Mouse (Mus musculus) cortical plate, adult 2 months (tissue): ENCODE measurements around the gene Krt73. TPM values are rescaled to one million over a fixed set of nuclear protein-coding genes. Genes with fewer than 3 reads are reported as not detected.

Source experiments
- H3K27ac ChIP-seq: fragments of 200-500 bp; 2 replicates; pipeline ENCODE4 v1.5.1; 2012; ENCODE audit warnings: low read length, control low read depth, inconsistent platforms; ENCODE audit not compliant: insufficient read depth
- H3K4me1 ChIP-seq: fragments of 200-500 bp; 2 replicates; pipeline ENCODE4 v1.6.1; 2011; ENCODE audit warnings: low read length; ENCODE audit not compliant: control insufficient read depth, insufficient read depth
- H3K4me3 ChIP-seq: fragments of 200-500 bp; 2 replicates; pipeline ENCODE4 v1.5.1; 2011; ENCODE audit warnings: mild to moderate bottlenecking, low read length, control low read depth; ENCODE audit not compliant: insufficient read depth
- CTCF ChIP-seq: fragments of 200-500 bp; IDR thresholded peaks from 2 replicates; pipeline ENCODE4 v1.5.1; 2011; ENCODE audit warnings: mild to moderate bottlenecking, control low read depth, low read length; ENCODE audit not compliant: insufficient read depth; ENCODE audit errors: extremely low read depth
- POLR2A ChIP-seq: fragments of 200-500 bp; IDR thresholded peaks from 2 replicates; pipeline ENCODE4 v1.6.1; 2011; ENCODE audit warnings: mild to moderate bottlenecking, low read length, control low read depth; ENCODE audit not compliant: insufficient read depth; ENCODE audit errors: extremely low read depth
- polyA plus RNA-seq: library from polyadenylated mRNA; depleted of rRNA; stranded (reverse); fragments of >200 nt; gene quantifications from 2 replicates; pipeline ENCODE4 v1.2.3, GENCODE M21; 2012; rRNA removed

Gene Krt73
- polyA plus RNA-seq = 1.4 and 1.5 TPM in 2 replicates

DNA sequence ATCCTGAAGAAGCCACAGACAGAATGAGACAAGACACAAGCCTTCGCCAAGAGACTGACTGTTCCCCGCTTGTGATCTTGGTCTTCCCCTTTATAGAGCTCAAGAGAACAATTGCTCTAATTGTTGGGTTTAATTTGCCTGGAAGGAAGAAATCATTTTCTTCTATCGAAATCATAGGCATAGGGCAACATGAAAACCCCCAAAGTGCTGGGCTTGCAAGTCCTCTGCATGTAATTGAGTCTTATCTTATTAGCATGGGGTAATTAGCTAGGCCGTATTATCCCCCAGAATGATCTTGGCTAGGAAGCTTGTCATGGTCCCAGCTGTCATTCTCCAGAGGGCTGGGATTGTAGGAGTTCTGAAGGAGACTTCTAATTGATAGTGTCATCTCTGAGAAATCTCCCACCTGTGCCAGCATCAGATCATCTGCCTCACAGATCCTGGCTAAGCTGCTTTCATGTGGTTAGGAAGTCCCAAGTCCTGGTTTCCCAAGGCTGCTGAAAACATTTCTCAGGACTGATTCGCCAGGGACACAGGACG lies at the start of gene Krt73:
Gene Krt73 (minus strand): TSS at position 51 of the 540 bp plus-strand sequence.
- no peak within 1 kb of the TSS for H3K27ac ChIP-seq

DNA sequence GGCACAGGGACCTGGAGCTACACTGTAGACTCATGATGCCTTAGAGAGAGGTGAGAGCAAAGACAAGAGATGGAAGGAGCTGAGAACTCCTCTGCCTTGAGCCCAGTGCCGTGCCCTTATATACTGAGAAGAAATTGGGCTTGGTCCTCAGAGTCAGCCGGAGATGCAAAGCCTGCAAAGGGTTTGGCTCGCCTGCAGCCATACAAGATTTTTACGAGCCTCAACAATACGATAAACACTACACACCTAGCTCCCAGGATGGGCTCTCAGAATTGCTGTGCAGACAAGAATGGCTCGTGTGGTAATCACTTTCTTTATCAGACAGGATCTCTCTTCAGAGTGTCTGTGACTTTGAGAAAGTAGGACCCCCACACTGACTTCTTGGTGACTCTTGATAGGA lies 48.5 kb upstream of the Krt73 start, which contains the start of gene Krt1:
Gene Krt1 (minus strand): TSS at position 101 of the 400 bp plus-strand sequence.
- H3K4me3 ChIP-seq = no peak within 1 kb of the TSS
- no peak for TF ChIP-seq CTCF
- no peak for TF ChIP-seq POLR2A
- H3K27ac ChIP-seq = no peak within 1 kb of the TSS
- H3K4me1 ChIP-seq = peaks cover 3% of the 10 kb centered on the region

More for the DNA sequence above, at the start of gene Krt73:
- Histone ChIP-seq H3K4me1 (peaks cover 9% of the 10 kb centered on the region), H3K4me3 (no peak within 1 kb of the TSS)
- no peak for TF ChIP-seq POLR2A

DNA sequence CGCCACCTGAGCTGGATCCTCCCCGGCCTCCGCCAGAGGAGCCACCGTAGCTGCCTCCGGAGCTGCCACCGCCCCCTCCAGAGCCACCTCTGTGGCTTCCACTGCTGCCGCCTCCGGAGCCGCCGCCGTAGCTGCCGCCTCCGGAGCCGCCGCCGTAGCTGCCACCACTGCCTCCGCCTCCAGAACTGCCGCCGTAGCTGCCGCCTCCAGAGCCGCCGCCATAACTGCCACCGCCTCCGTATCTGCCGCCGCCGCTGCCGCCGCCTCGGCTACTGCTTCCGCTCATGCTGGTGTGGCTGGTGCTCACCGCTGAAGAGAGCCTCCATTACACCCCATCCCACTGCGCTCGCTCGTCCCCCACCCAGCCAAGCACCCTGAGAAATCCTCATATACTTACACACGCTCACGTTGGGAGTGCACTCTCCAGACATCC lies 43.8 kb upstream of the Krt73 start:
- H3K4me3 ChIP-seq = peak overlapping the region; percentile 36
- TF ChIP-seq POLR2A (no peak), CTCF (no peak)
- peaks cover 2% of the 10 kb centered on the region; the same call in 1 of the 2 replicates for H3K4me1 ChIP-seq
- peak overlapping the region; percentile 81 for H3K27ac ChIP-seq

DNA sequence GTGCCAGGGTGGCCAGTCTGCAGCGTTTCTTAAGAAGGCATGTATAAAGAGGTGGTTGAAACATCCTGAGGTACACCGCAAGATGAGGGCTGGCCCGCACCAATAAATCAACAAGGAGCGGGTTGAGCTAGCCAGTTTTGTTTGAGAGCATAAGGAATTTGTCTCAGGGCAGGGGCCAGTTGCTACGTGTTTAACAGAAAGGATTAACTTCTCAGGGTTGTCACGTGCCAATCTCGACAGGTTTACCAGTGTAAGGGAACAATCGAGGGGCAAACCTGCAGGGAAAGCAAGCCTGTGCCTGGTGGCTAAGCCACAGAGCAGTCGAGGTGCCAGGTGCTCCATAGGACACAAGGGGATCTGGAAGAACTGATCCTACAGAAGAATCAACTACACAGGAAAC lies 41.0 kb upstream of the Krt73 start:
- H3K4me1 ChIP-seq = peaks cover 2% of the 10 kb centered on the region; the same call in 1 of the 2 replicates
- TF ChIP-seq CTCF = no peak
- TF ChIP-seq POLR2A = no peak
- H3K4me3 ChIP-seq = no peak overlapping the region
- no peak overlapping the region for H3K27ac ChIP-seq

DNA sequence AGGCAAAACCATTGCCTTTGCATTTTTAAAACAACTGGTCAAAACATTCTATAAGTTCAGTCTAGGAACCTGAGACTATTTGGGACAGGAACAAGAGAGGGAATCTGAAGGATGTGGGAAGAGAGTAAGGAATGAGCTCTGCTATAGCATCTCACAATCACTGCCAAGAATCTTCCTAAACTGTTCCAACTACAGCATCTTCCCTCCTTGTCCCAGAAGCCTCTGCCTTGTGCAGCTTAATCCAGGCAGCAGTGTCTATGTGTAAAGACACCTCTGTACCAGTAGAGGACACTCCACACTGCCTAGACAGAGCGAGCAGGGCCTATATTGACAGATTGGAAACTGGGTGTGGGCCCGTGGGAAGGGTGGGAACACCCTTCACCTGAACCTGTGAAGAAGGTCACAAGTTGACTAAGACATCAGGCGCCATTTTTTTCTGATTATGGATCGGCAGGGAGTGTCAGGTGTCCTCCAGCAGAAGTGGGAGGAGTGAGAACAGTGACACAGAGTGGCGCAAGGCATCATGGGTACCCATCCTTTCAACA lies 32.7 kb upstream of the Krt73 start:
- Histone ChIP-seq H3K4me3 (no peak overlapping the region), H3K27ac (no peak overlapping the region), H3K4me1 (no peaks in the 10 kb centered on the region)
- TF ChIP-seq POLR2A (no peak), CTCF (peak; percentile 25; the same call in 1 of the 2 replicates)

DNA sequence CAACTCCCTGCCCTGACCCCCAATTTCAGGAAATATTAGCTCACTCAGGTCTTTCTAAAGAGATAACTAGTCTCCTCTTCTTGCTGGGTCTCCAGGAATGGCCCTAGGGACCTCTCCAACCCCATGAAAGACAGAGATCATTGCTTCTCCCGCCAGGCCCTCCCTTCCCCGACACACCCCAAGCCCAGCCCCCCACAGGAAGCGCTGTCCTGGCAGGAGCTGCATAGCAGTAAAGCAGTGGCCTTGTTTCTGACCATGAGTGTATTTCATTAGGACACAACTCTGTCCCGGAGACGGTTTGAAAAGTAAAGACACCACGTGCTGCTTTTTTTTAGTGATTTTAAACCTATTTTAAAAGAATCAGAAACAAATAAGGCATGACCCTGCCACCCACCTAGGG lies 31.0 kb upstream of the Krt73 start:
- Histone ChIP-seq H3K4me3 (no peak overlapping the region), H3K4me1 (no peaks in the 10 kb centered on the region), H3K27ac (no peak overlapping the region)
- no peak for TF ChIP-seq POLR2A
- TF ChIP-seq CTCF = no peak

DNA sequence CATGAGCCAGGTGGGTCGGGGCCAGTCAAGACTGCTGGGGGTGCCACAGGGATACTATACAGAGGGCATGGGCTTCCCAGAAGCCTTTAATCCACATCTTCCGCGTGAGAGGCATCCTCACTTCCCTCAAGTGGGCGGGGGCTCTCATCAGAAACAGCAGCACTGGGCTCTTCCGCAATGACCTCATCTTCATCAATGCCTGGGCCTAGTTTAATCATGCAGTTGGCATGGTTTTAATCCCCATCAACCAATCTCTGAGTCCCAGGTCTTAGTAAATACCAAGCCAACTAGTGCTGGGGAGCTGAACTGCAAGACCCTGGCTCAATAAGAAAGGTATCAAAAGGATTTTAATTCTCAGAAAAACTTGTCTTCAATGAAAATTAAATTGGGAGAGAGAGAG lies 27.3 kb upstream of the Krt73 start:
- no peak for TF ChIP-seq CTCF
- no peak for TF ChIP-seq POLR2A
- Histone ChIP-seq H3K4me3 (no peak overlapping the region), H3K4me1 (no peaks in the 10 kb centered on the region), H3K27ac (no peak overlapping the region)

DNA sequence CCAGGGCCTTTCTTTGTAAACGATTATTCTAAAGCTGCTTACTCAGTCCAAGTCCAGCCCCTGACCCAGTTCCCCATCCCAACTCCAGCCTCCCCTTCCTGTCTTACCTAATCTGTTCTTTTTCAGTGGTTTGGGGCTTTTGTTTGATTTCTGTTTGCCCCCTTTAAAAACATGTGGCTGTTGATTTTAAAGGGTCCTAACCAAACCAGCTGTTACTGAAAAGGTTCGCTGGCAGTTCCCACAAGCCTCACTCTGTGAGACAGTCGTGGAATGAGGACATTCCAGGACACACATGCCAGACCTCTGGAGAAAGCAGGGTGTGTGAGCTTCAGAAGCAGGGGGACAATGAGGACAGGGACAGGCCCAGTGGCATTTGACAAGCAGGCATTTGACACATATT lies 19.6 kb upstream of the Krt73 start:
- no peak for TF ChIP-seq CTCF
- TF ChIP-seq POLR2A = no peak
- no peak overlapping the region for H3K27ac ChIP-seq
- H3K4me1 ChIP-seq = no peaks in the 10 kb centered on the region
- H3K4me3 ChIP-seq = no peak overlapping the region

DNA sequence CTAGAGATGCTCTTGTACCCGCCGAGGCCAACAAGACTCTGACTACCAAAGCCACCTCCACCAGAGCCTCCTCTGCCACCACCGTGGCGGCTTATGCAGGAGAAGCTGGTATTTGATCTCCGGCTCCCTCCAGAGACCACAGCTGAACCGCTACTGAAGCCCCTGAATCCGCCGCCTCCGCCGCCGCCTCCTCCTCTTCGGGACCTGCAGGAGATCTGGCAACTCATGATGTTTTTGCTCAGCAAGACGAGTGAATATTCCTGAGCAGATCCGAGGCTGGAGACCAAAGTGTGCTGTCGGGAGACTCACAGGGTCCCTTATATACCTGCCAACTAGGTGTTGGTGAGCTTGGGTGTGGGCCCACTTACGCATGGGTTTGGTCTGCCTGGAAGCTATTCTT lies 15.7 kb upstream of the Krt73 start, which contains the start of gene Krt2:
Gene Krt2 (minus strand): TSS at position 295 of the 400 bp plus-strand sequence.
- TF ChIP-seq CTCF (no peak), POLR2A (no peak)
- no peak within 1 kb of the TSS for H3K4me3 ChIP-seq
- H3K27ac ChIP-seq = no peak within 1 kb of the TSS
- H3K4me1 ChIP-seq = no peaks in the 10 kb centered on the region
